Mouse (Mus musculus): Measurements from ENCODE around the gene Hist2h2bb.
"Not testable (repeated sequence)": the region's sequence is repeated elsewhere in the genome, so short reads cannot be mapped to it uniquely, and the experiment has no call there.

The Hist2h2bb gene

DNA sequence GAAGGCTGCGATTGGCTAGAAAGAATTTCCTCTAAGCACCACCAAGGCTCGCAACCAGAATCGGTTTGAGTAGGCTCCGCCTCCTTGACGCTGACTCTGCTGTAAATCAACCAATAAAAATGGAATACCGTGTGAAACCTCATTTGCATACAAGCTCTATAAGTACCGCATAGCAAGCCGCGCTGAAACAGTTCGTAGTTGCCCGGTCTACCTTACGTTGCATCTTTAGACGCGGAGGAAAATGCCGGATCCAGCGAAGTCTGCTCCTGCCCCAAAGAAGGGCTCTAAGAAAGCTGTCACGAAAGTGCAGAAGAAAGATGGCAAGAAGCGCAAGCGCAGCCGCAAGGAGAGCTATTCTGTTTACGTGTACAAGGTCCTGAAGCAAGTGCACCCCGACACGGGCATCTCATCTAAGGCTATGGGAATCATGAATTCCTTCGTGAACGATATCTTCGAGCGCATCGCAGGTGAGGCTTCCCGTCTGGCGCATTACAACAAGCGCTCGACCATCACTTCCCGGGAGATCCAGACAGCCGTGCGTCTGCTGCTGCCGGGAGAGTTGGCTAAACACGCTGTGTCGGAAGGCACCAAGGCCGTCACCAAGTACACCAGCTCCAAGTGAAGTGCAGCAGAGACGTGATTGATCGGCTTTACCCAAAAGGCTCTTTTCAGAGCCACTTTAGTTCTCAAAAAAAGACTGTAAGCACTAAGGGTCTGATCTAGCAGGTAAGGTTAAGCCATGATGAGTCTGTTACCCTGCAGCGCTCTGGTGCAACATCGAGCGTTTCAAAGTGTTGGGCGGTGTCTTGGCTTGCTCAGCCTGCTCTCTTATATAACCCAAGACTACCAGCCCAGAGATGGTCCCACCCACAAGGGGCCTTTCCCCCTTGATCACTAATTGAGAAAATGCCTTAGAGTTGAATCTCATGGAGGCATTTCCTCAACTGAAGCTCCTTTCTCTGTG lies at the start of gene Hist2h2bb:
Gene Hist2h2bb (plus strand): TSS at position 242 of the 964 bp plus-strand sequence.
- DNase-seq (ENCODE audit: low spot score), result peak; percentile 98

DNA sequence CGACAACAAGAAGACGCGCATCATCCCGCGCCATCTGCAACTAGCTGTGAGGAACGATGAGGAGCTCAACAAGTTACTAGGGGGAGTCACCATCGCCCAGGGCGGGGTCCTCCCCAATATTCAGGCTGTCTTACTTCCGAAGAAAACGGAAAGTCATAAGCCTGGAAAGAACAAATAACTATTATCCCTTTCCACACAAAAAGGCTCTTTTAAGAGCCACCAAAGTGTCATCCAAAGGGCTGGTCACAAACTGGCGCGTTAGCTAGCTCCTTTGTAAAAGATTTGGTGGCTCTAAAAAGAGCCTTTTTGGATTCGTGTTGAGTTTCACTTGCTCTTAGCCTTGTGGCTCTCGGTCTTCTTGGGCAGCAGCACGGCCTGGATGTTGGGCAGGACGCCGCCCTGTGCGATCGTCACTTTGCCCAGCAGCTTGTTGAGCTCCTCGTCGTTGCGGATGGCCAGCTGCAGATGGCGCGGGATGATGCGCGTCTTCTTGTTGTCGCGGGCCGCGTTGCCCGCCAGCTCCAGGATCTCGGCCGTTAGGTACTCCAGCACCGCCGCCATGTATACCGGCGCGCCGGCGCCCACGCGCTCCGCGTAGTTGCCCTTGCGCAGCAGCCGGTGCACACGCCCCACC lies 49.3 kb upstream of the Hist2h2bb start:
- DNase-seq (ENCODE audit: low spot score), result peak; percentile 50

DNA sequence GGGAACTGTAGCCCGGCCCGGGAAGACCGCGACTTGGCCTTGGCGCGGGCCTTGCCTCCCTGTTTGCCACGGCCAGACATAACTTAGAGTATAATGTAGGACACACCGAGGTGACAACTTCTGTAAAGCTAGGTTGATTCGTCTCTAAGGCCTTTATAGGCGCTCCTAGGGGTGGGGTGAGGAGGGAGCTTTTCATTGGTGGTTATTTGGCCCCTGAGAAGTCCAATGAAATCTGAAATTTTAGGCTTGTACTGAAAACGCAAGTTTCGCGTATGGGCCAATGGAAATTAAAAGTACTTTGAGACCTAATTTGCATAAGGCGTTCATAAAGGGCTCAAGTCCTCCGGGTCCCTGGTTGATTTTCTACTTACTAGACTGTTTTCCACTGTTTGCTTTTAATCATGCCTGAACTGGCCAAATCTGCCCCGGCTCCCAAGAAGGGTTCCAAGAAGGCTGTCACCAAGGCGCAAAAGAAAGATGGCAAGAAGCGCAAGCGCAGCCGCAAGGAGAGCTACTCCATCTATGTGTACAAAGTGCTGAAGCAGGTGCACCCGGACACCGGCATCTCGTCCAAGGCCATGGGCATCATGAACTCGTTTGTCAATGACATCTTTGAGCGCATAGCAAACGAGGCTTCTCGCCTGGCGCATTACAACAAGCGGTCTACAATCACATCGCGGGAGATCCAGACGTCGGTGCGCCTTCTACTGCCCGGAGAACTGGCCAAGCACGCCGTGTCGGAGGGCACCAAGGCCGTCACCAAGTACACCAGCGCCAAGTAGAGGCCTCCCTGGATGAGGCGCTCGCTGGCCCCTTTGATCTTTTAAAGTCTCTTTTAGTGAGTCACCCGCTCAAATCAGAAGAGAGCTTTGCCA lies 48.5 kb upstream of the Hist2h2bb start, which contains the start of the genes Hist2h2ac and Hist2h2be:
Gene Hist2h2ac (minus strand): TSS at position 116 of the 875 bp plus-strand sequence.
Gene Hist2h2be (plus strand): TSS at position 355 of the 875 bp plus-strand sequence.
- peak; percentile 96 for DNase-seq (ENCODE audit: low spot score)

DNA sequence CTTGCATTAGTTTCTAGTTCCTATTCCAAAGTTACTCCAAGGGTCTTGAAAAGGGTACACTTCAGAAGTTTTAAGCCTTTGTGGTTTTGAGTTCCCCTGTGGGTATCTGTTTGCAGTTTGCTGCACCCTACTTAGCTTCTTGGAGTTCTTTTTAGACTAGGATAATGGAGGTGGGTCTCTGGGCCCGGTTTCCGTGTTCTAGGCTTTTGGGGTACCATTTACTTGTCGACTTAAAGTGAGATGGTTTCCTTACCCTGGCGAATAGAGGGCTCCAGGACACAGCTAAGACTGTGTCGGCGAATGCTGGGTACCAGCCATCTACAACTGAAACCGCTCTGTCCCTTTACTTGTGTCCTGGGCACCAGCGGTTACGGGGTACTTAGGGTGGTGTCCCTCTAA lies 47.9 kb upstream of the Hist2h2bb start:
- no peak for DNase-seq (ENCODE audit: low spot score)

DNA sequence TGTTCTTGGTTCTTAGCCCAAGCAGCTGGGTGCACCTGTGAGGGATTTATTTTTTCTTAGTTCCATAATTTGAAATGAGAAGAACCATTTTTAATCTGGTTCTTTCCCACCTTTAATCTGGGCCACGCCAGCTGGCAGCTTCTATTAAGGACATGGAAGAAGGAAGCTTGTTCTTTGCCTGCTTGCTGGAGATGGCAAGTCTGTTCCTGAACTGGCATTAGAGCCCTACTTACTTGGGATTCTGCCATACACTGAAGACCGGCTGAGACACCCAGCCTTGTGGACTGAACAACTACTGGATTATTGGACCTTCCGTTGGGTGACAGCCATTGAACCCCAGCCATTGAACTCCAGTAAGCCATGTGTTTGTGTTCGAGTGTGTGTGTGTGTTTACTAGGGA lies 46.8 kb upstream of the Hist2h2bb start:
- DNase-seq (ENCODE audit: low spot score), result no peak

DNA sequence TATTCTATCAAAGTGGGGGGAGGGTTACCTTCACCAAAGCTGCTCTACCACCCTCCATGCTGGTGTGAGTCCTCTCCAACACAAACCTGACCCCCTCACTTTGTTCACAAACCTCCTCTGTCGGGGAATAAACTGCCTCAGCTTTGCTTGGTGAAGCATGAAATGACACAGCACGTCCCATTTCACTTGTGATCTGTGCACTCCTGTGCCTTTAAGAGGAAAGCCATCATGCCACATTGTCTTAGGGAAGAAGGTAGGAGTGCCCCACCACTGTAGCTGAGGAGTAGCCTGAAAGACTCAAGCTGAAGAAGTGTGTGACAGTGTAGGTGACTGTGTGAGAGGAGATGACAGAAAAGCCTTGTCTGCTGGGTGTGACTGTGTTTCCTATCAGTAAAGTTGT lies 44.1 kb upstream of the Hist2h2bb start:
- DNase-seq (ENCODE audit: low spot score), result no peak

DNA sequence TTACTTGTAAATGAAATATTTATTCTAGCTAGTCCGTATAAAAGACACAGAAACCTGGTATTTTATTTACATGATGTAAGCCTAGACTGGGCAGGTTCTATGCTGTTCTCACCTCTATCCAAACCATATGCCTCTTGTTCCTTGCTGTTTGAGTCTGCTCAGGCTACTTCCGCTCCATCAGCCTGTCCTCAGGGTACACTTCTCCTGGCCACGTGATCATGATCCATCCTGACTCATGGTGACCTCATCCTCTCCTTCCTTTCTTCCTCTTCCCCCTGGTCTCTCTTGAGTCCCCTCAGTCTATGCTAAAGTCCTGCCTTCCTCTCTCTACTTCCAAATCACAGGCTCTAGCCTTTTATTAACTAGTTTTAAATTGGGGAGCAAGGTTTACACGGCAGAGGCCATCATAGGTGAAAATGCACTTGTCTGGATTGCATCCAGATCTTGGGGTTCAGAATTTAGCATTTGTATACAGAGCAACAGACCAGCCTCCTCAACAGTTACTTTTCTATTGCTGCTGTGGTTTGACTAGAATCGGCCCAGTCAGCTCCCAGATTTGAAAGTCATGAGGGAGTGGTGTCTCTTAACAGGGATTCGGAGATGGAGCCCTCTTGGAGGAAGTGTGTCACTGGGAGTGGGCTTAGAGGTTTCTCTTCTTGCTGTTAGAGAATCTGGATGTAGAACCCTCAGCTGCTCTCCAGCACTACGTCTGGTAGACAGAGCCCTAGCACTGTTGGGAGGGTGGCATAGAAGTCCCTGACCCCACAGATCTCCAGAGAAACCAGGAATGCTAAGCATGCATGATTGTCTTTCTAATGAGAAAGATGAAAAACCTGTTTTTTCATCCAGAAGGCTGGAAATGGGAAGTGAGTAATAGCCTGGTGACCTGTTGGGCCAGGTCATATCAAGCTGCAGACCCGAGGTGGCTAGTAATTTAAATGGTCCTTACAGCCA lies 42.6 kb upstream of the Hist2h2bb start:
- DNase-seq (ENCODE audit: low spot score), result no peak

DNA sequence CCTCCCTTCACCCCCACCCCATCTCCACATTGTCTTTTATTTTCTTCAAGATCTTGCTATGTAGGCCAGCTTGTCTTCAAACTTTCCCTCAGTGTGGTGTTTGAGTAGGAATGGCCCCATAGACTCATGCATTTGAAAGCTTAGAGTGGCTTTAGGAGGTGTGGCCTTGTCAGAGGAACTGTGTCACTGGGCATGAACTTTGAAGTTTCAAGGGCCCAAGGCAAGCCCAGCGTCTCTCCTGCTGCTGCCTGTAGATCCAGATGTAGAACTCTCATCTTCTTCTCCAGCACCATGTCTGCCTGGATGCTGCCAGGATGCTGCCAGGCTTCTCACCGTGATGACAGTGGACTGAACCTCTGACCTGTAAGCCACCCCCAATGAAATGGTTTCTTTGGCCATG lies 40.7 kb upstream of the Hist2h2bb start:
- DNase-seq (ENCODE audit: low spot score), result no peak

DNA sequence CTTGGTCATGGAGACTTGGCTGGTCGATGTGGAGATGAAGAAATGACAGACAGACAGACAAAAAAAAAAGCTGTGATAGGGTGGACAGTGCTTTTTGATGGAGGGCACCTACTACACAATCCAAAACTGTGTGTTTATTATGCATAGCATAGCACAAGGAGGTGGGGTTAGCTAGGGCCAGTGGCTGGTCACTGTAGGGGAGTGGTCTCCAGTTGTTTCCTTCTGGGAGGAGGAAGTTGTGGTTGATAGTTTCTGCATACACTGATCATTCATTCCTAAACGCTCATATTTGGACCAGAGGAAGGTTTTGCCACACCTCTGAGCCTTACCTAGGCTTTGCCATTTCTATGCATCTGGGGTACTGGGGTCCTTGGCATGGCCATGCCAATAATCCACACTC lies 39.1 kb upstream of the Hist2h2bb start:
- no peak for DNase-seq (ENCODE audit: low spot score)

DNA sequence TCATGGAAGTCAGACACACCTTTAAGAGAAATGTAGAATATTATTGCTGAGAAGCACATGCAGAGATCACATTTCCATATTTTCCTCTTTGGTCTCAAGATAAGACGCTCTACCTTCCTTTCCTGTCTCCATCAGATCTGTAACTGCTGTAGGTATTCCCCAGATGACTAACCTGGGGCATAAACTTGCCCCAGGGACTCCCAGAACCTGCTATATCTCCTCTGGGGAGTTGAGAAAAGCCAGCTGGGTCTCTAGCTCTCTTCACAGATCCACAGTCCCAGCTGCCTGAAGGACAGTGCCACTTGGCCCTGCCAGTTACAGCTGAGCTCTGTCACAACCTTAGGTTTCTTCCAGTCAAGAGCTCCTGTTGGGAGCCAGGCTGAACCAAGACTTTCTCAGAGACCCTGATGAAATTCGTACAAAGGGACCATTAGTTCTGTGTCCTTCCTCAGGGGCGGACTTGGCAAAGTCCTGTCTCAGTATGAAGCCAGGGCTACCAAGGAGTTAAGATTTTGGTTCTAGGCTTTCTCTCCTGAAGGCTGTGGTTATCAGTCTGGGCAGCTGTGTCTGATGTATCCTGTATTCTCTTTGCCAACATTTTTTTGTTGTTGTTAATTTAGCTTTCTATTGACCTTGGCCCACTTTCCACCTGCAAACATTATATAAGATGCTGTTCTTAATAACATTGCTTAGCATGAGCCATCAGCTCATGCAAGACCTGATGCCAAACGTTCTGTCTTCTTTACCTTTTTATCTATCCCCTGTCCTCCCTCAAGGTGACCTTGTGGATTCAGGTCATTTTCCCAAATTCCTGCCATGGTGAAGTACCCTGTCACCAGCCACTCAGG lies 38.4 kb upstream of the Hist2h2bb start:
- no peak for DNase-seq (ENCODE audit: low spot score)

DNA sequence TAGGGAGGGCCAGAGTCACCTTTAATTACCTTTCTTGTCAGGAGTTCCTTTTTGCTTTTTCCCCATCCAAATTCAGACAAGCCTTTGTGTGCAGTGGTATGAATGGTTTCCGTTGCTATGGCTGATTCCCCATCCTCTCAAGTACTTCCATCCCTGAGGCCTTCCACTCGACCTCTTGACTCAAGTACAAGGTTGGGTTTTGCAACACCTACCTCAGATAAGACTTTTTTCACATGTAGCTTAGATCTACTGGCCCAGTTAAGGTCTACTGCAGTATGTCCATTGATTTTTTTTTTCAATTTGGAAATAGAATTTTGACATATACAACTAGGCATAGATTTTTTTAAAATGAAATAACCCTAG lies 37.8 kb upstream of the Hist2h2bb start:
- no peak for DNase-seq (ENCODE audit: low spot score)

DNA sequence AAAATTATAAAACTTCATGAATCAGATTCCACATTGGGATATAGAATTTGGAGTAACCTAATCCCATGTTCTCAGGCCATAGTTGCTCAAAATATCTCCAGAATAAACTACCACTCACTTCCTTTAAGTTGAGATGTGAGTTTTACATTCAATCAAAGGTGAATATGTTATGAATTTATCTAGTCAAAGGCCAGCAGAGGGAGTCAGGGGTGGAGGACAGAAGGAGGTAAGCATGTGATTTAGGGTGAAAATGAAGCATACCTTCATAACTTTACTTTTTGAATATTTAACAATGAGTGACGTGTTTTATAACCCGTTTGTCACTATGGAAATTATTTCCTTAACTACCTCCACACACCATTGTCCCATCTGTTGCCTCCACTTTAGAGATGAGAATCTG lies 34.6 kb upstream of the Hist2h2bb start:
- no peak for DNase-seq (ENCODE audit: low spot score)

DNA sequence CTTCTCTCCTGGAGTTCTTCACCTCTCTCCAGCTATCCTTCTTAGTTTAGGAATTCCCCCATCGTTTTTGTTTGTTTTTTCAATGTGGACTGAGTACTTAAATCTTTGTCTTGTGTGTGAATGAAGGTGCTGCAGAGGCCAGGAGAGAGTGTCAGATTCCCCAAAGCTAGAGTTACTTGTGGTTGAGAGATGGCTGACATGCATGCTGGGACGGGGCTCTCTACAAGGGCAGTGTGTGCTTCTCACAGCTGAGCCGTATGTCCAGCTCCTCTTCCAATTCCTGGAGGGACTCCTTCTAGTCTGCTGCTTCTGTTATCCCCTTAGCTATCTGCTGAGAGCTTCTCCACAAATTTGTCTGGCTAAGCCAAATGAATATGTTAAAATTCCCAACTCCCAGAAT lies 33.7 kb upstream of the Hist2h2bb start:
- DNase-seq (ENCODE audit: low spot score), result no peak

DNA sequence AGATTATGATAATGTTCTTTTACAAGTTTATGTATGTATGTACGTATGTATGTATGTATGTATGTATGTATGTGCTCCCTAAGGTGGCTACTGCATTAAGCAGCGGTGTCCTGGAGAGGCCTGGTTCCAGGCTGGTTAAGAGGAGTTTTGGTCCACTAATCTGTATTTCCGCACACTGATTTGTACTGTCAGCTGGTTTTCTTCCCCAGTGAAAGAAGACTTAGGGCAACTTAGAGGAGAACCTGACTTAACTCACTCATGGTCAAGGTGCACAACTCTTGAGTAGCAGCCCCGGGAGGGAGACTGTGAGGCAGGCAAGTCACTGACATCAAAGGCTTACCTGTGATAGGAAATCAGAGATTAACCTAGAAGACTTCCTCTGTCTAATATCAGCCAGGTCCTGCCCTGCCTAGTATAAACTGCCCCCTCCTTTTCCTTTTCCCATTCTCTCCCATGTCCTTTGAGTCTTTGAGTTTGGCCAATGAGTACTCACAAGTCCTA lies 32.7 kb upstream of the Hist2h2bb start:
- no peak for DNase-seq (ENCODE audit: low spot score)

DNA sequence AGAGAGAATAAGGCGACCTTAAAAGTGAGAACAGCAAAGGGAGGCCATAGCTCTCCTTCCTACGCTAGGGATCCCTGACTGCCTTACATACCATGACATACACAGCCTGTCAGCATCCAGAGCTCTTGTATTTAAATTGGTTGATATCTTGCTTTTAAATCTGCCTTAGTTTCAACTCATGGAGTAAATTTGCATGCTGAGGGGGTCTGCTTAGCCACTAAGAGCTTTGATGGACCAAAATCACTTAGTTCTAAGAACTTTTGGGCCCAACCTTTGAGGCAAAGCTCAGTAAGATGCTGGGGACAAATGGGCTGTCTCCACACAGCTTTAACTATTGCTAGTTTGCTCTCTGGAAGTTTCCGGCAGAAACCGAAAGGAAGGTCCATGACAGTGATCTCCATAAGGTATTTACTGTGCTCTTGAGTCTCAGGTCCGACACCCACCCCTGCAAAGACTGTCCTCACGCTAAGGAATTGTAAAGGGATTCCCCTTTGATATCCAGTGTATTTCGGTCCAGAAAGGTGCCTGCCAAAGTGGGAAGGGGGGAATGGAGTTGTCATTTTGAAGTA lies 32.1 kb upstream of the Hist2h2bb start:
- DNase-seq (ENCODE audit: low spot score), result no peak

DNA sequence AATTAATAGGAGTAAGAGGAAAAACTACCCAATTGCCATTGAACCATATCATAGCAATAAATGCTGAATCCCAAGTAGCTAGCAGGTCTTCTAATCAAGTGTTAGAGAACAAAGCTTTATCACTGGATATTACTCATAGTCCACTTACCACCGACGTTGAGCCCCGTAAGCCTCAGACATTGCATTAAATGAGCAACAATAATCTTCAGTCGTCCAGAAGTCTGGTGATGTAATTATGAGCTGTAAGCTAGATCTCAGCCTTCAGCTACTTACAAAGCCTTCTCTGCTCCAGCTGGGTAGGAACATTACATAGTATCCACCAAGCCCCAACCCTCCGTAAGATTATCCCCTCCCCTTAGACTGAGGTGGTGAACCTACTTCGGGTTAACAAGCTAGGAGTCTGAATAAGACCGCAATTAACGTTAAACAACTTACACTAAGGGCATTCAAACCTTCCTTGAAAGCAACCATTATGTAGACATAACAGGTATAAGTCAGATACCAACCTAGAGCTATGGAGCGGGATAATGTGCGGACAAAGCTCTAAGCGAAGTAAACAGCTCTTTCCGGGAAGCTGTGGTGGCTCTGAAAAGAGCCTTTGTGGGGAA lies 31.5 kb upstream of the Hist2h2bb start:
- DNase-seq (ENCODE audit: low spot score), result peak; percentile 35

DNA sequence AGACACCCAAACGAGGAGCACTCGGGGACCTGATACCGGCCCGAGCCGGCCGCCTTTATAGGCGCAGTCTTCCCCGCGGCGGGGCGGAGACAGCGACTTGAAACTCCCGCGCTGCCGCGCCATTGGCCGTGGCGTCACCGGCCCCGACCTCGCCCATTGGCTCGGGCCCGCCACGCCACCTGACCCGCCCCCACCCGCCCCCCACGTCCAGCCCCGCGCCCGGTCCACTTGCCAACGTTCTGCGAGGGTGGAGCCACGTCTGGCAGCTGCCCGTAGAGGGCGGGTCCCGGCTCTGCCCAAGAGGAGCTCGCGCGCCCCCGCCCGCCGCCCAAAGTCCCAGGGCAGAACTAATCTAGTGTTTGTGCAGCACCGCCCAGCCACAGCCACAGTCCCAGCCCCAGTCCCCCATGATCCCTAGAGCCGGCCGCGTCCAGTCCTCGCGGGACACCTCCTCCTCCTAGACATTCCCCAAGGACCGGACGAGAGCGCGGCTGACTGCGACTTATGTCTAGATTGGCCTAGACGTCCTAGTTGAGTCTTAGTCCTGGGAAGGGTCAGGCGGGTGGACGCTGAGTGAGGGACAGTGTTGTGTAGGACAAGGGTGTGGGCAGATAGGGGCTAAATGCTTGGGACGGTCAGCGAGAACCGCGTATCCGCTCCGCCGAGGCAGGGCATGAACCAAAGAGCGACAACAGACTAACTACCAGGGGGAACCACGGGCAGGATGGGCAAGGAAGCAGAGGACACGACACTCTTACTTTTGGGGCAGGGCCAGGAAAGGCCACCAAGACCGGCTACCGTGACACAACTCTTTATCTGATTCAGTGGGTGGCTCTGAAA lies 30.4 kb upstream of the Hist2h2bb start, which contains the start of gene Hist2h3c2:
Gene Hist2h3c2 (minus strand): TSS at position 174 of the 840 bp plus-strand sequence.
- not testable (repeated sequence) for DNase-seq (ENCODE audit: low spot score)
